Mouse (Mus musculus) splenic B cell, adult 2 months (primary cell): ENCODE data around the gene Pagr1a.
A peak's percentile ranks its signal among the peaks of the same experiment; 100 is the strongest.

ENCODE experiments used
- DNase-seq: peaks from one replicate; pipeline ENCODE4 v3.0.0-alpha.2; 2011; ENCODE audit warnings: low read depth, low spot score
- H3K27me3 ChIP-seq: 2 replicates; pipeline ENCODE4 v1.6.1; 2012; ENCODE audit warnings: mild to moderate bottlenecking, low read length, moderate library complexity, mixed read lengths; ENCODE audit not compliant: control insufficient read depth, poor library complexity, insufficient read depth, severe bottlenecking
- H3K36me3 ChIP-seq: 2 replicates; pipeline ENCODE4 v1.6.1; 2012; ENCODE audit warnings: mild to moderate bottlenecking, low read length, moderate library complexity, mixed read lengths; ENCODE audit not compliant: control insufficient read depth, poor library complexity, insufficient read depth, severe bottlenecking

Pagr1a gene

GRCm38 (mm10) chr7:127016971-127017949 lies at the start of gene Pagr1a:
Gene Pagr1a, minus strand, starts transcription at chr7:127017352.
- H3K27me3 ChIP-seq = no peaks in the 10 kb centered on the region
- peak; percentile 100 for DNase-seq
- H3K36me3 ChIP-seq = no peaks in the 10 kb centered on the region; the same call in 1 of the 2 replicates

GRCm38 (mm10) chr7:127066317-127066716 lies 49.2 kb upstream of the Pagr1a start:
- no peaks in the 10 kb centered on the region for H3K27me3 ChIP-seq
- no peak for DNase-seq
- no peaks in the 10 kb centered on the region for H3K36me3 ChIP-seq

GRCm38 (mm10) chr7:127065538-127065937 lies 48.4 kb upstream of the Pagr1a start:
- H3K36me3 ChIP-seq = no peaks in the 10 kb centered on the region
- peak; percentile 39 for DNase-seq
- H3K27me3 ChIP-seq = no peaks in the 10 kb centered on the region

- H3K36me3 ChIP-seq = no peaks in the 10 kb centered on the region
- no peak for DNase-seq
- H3K27me3 ChIP-seq = no peaks in the 10 kb centered on the region
Observed at GRCm38 (mm10) chr7:127055026-127055585, 38.0 kb upstream of the Pagr1a start.

- Histone ChIP-seq H3K36me3 (no peaks in the 10 kb centered on the region), H3K27me3 (no peaks in the 10 kb centered on the region)
- peak; percentile 88 for DNase-seq
Observed at GRCm38 (mm10) chr7:127041851-127042672, 24.9 kb upstream of the Pagr1a start, which contains the start of gene Kif22. Gene Kif22, minus strand, starts transcription at chr7:127042471.

GRCm38 (mm10) chr7:127031244-127031643 lies 14.1 kb upstream of the Pagr1a start:
- no peak for DNase-seq
- H3K27me3 ChIP-seq = no peaks in the 10 kb centered on the region
- no peaks in the 10 kb centered on the region for H3K36me3 ChIP-seq

- Histone ChIP-seq H3K36me3 (no peaks in the 10 kb centered on the region), H3K27me3 (no peaks in the 10 kb centered on the region)
- DNase-seq = no peak
Observed at GRCm38 (mm10) chr7:127030172-127030571, 13.0 kb upstream of the Pagr1a start.

GRCm38 (mm10) chr7:127027885-127028284 lies 10.7 kb upstream of the Pagr1a start:
- no peak for DNase-seq
- peaks cover 8% of the 10 kb centered on the region for H3K36me3 ChIP-seq
- no peaks in the 10 kb centered on the region for H3K27me3 ChIP-seq

GRCm38 (mm10) chr7:127026984-127027726 lies 10.0 kb upstream of the Pagr1a start, which contains the start of gene Maz:
Gene Maz, minus strand, starts transcription at chr7:127027037.
- Histone ChIP-seq H3K27me3 (no peaks in the 10 kb centered on the region), H3K36me3 (peaks cover 8% of the 10 kb centered on the region)
- peak; percentile 100 for DNase-seq

- Histone ChIP-seq H3K27me3 (no peaks in the 10 kb centered on the region), H3K36me3 (peaks cover 8% of the 10 kb centered on the region)
- peak; percentile 90 for DNase-seq
Observed at GRCm38 (mm10) chr7:127026616-127026983, 9.4 kb upstream of the Pagr1a start.

GRCm38 (mm10) chr7:127026161-127026600 lies 9.0 kb upstream of the Pagr1a start:
- H3K36me3 ChIP-seq = peaks cover 8% of the 10 kb centered on the region
- peak; percentile 62 for DNase-seq
- no peaks in the 10 kb centered on the region for H3K27me3 ChIP-seq

GRCm38 (mm10) chr7:127025556-127026160 lies 8.5 kb upstream of the Pagr1a start:
- DNase-seq = no peak
- peaks cover 8% of the 10 kb centered on the region for H3K36me3 ChIP-seq
- H3K27me3 ChIP-seq = no peaks in the 10 kb centered on the region

- peak; percentile 88 for DNase-seq
- no peaks in the 10 kb centered on the region for H3K27me3 ChIP-seq
- H3K36me3 ChIP-seq = peaks cover 8% of the 10 kb centered on the region
Observed at GRCm38 (mm10) chr7:127024755-127025555, 7.8 kb upstream of the Pagr1a start.
